Mouse (Mus musculus) MEL (cell line): ENCODE results near the gene Clrn2.

ENCODE experiments used
- CTCF ChIP-seq, 3 experiments: IDR thresholded peaks in 2 of 3; conservative IDR thresholded peaks in 1 of 3; 2 replicates each; pipeline ENCODE4 v1.5.1; 2011 to 2012; ENCODE audit warnings: low read length in 3 of 3, low read depth in 2 of 3, mild to moderate bottlenecking in 2 of 3, improper control_type of control experiment in 1 of 3, inconsistent platforms in 1 of 3, mixed read lengths in 1 of 3, moderate library complexity in 1 of 3; ENCODE audit not compliant: control insufficient read depth in 1 of 3, insufficient read depth in 1 of 3, poor library complexity in 1 of 3, severe bottlenecking in 1 of 3
- EP300 ChIP-seq, 2 experiments: IDR thresholded peaks; 2 replicates each; pipeline ENCODE4 v1.6.1; 2011; ENCODE audit warnings: improper control_type of control experiment in 2 of 2, low read length in 2 of 2, low read depth in 1 of 2, mild to moderate bottlenecking in 1 of 2
- GATA1 ChIP-seq: IDR thresholded peaks from 2 replicates; pipeline ENCODE4 v1.6.1; 2011; ENCODE audit warnings: low read depth, low read length, improper control_type of control experiment
- HCFC1 ChIP-seq: IDR thresholded peaks from 2 replicates; pipeline ENCODE4 v1.6.1; 2012; ENCODE audit warnings: low read depth, mild to moderate bottlenecking, inconsistent platforms, low read length, improper control_type of control experiment, moderate library complexity
- KAT2A ChIP-seq: conservative IDR thresholded peaks from 2 replicates; pipeline ENCODE4 v1.6.1; 2012; ENCODE audit warnings: low read depth, low read length, improper control_type of control experiment, inconsistent platforms
- POLR2A ChIP-seq, 2 experiments: IDR thresholded peaks; 2 replicates each; pipeline ENCODE4 v1.6.1; 2011 to 2012; ENCODE audit warnings: low read length in 2 of 2, mild to moderate bottlenecking in 2 of 2, control low read depth in 1 of 2, improper control_type of control experiment in 1 of 2, low read depth in 1 of 2, moderate library complexity in 1 of 2; ENCODE audit not compliant: control insufficient read depth in 1 of 2, insufficient read depth in 1 of 2, poor library complexity in 1 of 2
- POLR2AphosphoS2 ChIP-seq: IDR thresholded peaks from 2 replicates; pipeline ENCODE4 v1.6.1; 2011; ENCODE audit warnings: low read length, improper control_type of control experiment
- ZKSCAN1 ChIP-seq: IDR thresholded peaks from 2 replicates; pipeline ENCODE4 v1.6.1; 2012; ENCODE audit warnings: low read depth, mild to moderate bottlenecking, inconsistent platforms, low read length, improper control_type of control experiment, moderate library complexity
- ZNF384 ChIP-seq: IDR thresholded peaks from 2 replicates; pipeline ENCODE4 v1.6.1; 2012; ENCODE audit warnings: low read depth, mild to moderate bottlenecking, inconsistent platforms, low read length, improper control_type of control experiment

DNA sequence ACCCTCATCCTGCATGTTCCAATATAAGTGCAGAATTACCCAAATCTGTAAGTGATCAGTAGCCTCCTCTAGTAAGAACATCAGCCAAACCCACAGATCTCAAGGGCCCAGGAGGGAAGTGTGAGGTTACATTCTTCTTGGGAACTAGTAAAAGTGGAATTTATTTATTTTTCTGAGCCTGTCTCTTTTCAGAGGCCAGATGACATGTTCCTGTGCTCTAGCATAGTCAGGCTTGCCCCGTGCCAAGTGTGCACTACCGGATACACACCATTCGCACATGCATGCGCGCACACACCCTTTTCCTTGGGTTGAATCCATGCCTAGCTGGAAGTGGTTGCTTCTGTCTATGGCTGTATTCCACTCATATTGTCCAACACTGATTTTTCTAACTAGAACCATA, 22.2 kb downstream of the Clrn2 start:
- TF ChIP-seq EP300 (IDR thresholded peaks at IDR 0.05; ENCODE audit: low read depth in 1 of 2, low read length in 2 of 2): no peak
- TF ChIP-seq CTCF (IDR thresholded peaks at IDR 0.05 in 2 of 3, conservative IDR thresholded peaks at IDR 0.05 in 1 of 3; ENCODE audit: control insufficient read depth in 1 of 3, insufficient read depth in 1 of 3, low read depth in 2 of 3, low read length in 3 of 3, poor library complexity in 1 of 3, severe bottlenecking in 1 of 3): no peak
- no peak for TF ChIP-seq ZNF384
- TF ChIP-seq KAT2A: no peak
- TF ChIP-seq ZKSCAN1: no peak
- TF ChIP-seq POLR2A (IDR thresholded peaks at IDR 0.05; ENCODE audit: control insufficient read depth in 1 of 2, insufficient read depth in 1 of 2, low read depth in 1 of 2, low read length in 2 of 2, poor library complexity in 1 of 2): no peak
- no peak for TF ChIP-seq GATA1
- no peak for TF ChIP-seq POLR2AphosphoS2
- no peak for TF ChIP-seq HCFC1
